Comparison of ENCODE assay signal across 9 mouse cellular contexts in genomic region chr6:124809775-124810538, GRCm38 (mm10). TPM values are rescaled to one million over a fixed set of nuclear protein-coding genes. Genes with fewer than 3 reads are reported as not detected.
DNase-seq lines count a peak whose midpoint lies in the region; ATAC-seq and TF ChIP-seq lines count a peak whose summit lies in the region.
"Had no signal": no experiment of that assay in that cellular context is flagged by ENCODE, and none has a peak within 500 bp of the region (broad histone marks: within the 10 kb centered on the region; RNA-seq: fewer than 3 reads in every experiment).

No protein-coding gene starts in this region.

- H3K4me3 ChIP-seq in heart, embryonic 10.5 days: peak overlapping the region; percentile 67
- H3K4me3 ChIP-seq in CH12.LX (replicated peaks in 1 of 3; ENCODE audit: low read depth in 2 of 3, low read length in 2 of 3, poor library complexity in 1 of 3): no peak overlapping the region
- H3K4me3 ChIP-seq in forebrain, embryonic 11.5 days (ENCODE audit: low read depth, low read length): peak overlapping the region; percentile 40
- H3K4me3 ChIP-seq in liver, embryonic 13.5 days (replicated peaks): peak overlapping the region; percentile 86

- peaks cover 23% of the 10 kb centered on the region for H3K79me2 ChIP-seq in CH12.LX (replicated peaks; ENCODE audit: control insufficient read depth, extremely low read depth, insufficient read depth, poor library complexity, severe bottlenecking)

- no peak for TF ChIP-seq CTCF in CH12.LX (conservative IDR thresholded peaks at IDR 0.05 in 1 of 2, IDR thresholded peaks at IDR 0.05 in 1 of 2; ENCODE audit: low read depth in 2 of 2, low read length in 2 of 2)

- in situ Hi-C loops in CH12.LX (cut with MboI; ENCODE audit: low pct_ligation_motif_present, low pct_unique_long_range_greater_than_20kb, low sequenced_read_pairs): no loop called here

- H3K4me1 ChIP-seq in heart, embryonic 10.5 days: peaks cover 59% of the 10 kb centered on the region
- H3K4me1 ChIP-seq in CH12.LX (ENCODE audit: control insufficient read depth in 1 of 2, insufficient read depth in 2 of 2): peaks cover 5 to 54% of the 10 kb centered on the region in 2 experiments
- H3K4me1 ChIP-seq in forebrain, embryonic 11.5 days (replicated peaks; ENCODE audit: control insufficient read depth, insufficient read depth, low read length): peaks cover 24% of the 10 kb centered on the region
- H3K4me1 ChIP-seq in liver, embryonic 13.5 days (replicated peaks): peaks cover 88% of the 10 kb centered on the region

- peak; percentile 33; the same call in 1 of the 2 replicates for TF ChIP-seq POLR2A in CH12.LX (IDR thresholded peaks at IDR 0.05; ENCODE audit: low read depth, low read length)

- dilution Hi-C loops in CH12.LX (cut with MboI; ENCODE audit: extremely low pct_ligation_motif_present, extremely low pct_unique_long_range_greater_than_20kb, low sequenced_read_pairs): no loop called here

- peak overlapping the region; percentile 94 for H3K27ac ChIP-seq in heart, embryonic 10.5 days
- no peak overlapping the region for H3K27ac ChIP-seq in CH12.LX (ENCODE audit: insufficient read depth, low read depth)
- H3K27ac ChIP-seq in forebrain, embryonic 11.5 days (ENCODE audit: low read depth, low read length): peak overlapping the region; percentile 50; the same call in 1 of the 2 replicates
- peak overlapping the region; percentile 97 for H3K27ac ChIP-seq in liver, embryonic 13.5 days

- TF ChIP-seq EP300 in CH12.LX (IDR thresholded peaks at IDR 0.05; ENCODE audit: low read length): no peak

- no peak overlapping the region for H3K9ac ChIP-seq in CH12.LX (ENCODE audit: insufficient read depth, low read depth)
- peak overlapping the region; percentile 58 for H3K9ac ChIP-seq in forebrain, embryonic 11.5 days (ENCODE audit: low read length)
- H3K9ac ChIP-seq in liver, embryonic 13.5 days: peak overlapping the region; percentile 92

- 48% methylated on average over 14 of the region's 14 CpGs for WGBS in heart, embryonic 10.5 days
- 48% methylated on average over 14 of the region's 14 CpGs for WGBS in forebrain, embryonic 11.5 days
- WGBS in liver, embryonic 13.5 days (ENCODE audit: insufficient replicate concordance): 44% methylated on average over 14 of the region's 14 CpGs

- ATAC-seq in forebrain, embryonic 11.5 days (replicated peaks; ENCODE audit: low FRiP score): no peak
- ATAC-seq in liver, embryonic 13.5 days (ENCODE audit: low read depth): 0 out of 2 replicates have a peak, but pooled peaks have one; percentile 0

- H3K9me3 ChIP-seq in heart, embryonic 10.5 days: no peaks in the 10 kb centered on the region
- H3K9me3 ChIP-seq in CH12.LX (replicated peaks; ENCODE audit: low read length): no peaks in the 10 kb centered on the region
- no peaks in the 10 kb centered on the region for H3K9me3 ChIP-seq in forebrain, embryonic 11.5 days (ENCODE audit: control insufficient read depth, low read length)
- H3K9me3 ChIP-seq in liver, embryonic 13.5 days (replicated peaks): no peaks in the 10 kb centered on the region

- H3K36me3 ChIP-seq in heart, embryonic 10.5 days: peaks cover 29% of the 10 kb centered on the region
- peaks cover 24 to 58% of the 10 kb centered on the region in 2 experiments for H3K36me3 ChIP-seq in CH12.LX (replicated peaks in 1 of 2; ENCODE audit: control insufficient read depth in 1 of 2, insufficient read depth in 1 of 2, low read length in 1 of 2)
- H3K36me3 ChIP-seq in forebrain, embryonic 11.5 days (ENCODE audit: control insufficient read depth, insufficient read depth, low read length): peaks cover 11% of the 10 kb centered on the region; the same call in 1 of the 2 replicates
- H3K36me3 ChIP-seq in liver, embryonic 13.5 days: peaks cover 30% of the 10 kb centered on the region

- TF ChIP-seq RAD21 in CH12.LX (IDR thresholded peaks at IDR 0.05; ENCODE audit: low read depth, low read length): no peak

- H3K4me2 ChIP-seq in CH12.LX (ENCODE audit: insufficient read depth, low read depth, poor library complexity, severe bottlenecking): no peak overlapping the region
- peak overlapping the region; percentile 89 for H3K4me2 ChIP-seq in forebrain, embryonic 11.5 days (ENCODE audit: low read depth, low read length, severe bottlenecking)
- H3K4me2 ChIP-seq in liver, embryonic 13.5 days: peak overlapping the region; percentile 100

- DNase-seq in heart, embryonic 10.5 days (ENCODE audit: low spot score): no peak
- DNase-seq in heart, postnatal 4 days: no peak
- no peak for DNase-seq in CH12.LX (ENCODE audit: extremely low read depth)
- DNase-seq in forebrain, embryonic 11.5 days (ENCODE audit: low spot score): no peak
- DNase-seq in liver, embryonic 13.5 days: no peak
- DNase-seq in frontal cortex, adult 2 months (ENCODE audit: extremely low spot score in 1 of 2, low spot score in 1 of 2): no peak
- no peak for DNase-seq in yolk sac, embryonic 10.5 days (ENCODE audit: low spot score)
- no peak for DNase-seq in ovary, adult 18-20 months (ENCODE audit: low spot score)

- no peaks in the 10 kb centered on the region for H3K27me3 ChIP-seq in heart, embryonic 10.5 days (ENCODE audit: insufficient read depth, poor library complexity, severe bottlenecking)
- no peaks in the 10 kb centered on the region for H3K27me3 ChIP-seq in CH12.LX (replicated peaks)
- H3K27me3 ChIP-seq in forebrain, embryonic 11.5 days (ENCODE audit: control insufficient read depth, insufficient read depth, low read length): no peaks in the 10 kb centered on the region
- H3K27me3 ChIP-seq in liver, embryonic 13.5 days: no peaks in the 10 kb centered on the region
- H3K27me3 ChIP-seq: Patski had no signal

TF ChIP-seq in CH12.LX, 34 proteins besides CTCF, POLR2A, EP300 and RAD21:
- TF ChIP-seq ZKSCAN1 (IDR thresholded peaks at IDR 0.05; ENCODE audit: borderline replicate concordance, low read depth, low read length): no peak
- TF ChIP-seq ZMIZ1 (IDR thresholded peaks at IDR 0.05; ENCODE audit: low read depth, low read length): peak; percentile 1; the same call in 1 of the 2 replicates
- peak; percentile 87 for TF ChIP-seq POLR2AphosphoS2 (IDR thresholded peaks at IDR 0.05; ENCODE audit: low read depth, low read length)

RNA-seq across cellular contexts. Expression of gene Spsb2, which starts 1.5 kb away (rescaled TPM):
- 8.5 and 9.3 TPM in 2 replicates for polyA plus RNA-seq in heart, embryonic 10.5 days (2016; fragmentation: Nextera tagmentation; extraction: Ambion mirVana)
- 1 to 10 TPM; 3.5 to 4.4 TPM for total RNA-seq in heart, postnatal 4 days (2021)
- total RNA-seq in CH12.LX (2012; rRNA removed): 2.1 and 2.4 TPM in 2 replicates
- total RNA-seq in CH12.LX (2014; rRNA removed): not detected in 2 replicates
- 3.3 and 3.4 TPM in 2 replicates for polyA plus RNA-seq in CH12.LX (2012; ENCODE audit: insufficient read length, low read depth)
- 7.5 and 8.4 TPM in 2 replicates for polyA plus RNA-seq in forebrain, embryonic 11.5 days (2014; fragmentation: Nextera tagmentation; extraction: Ambion mirVana)
- polyA plus RNA-seq in liver, embryonic 13.5 days (2015; fragmentation: Nextera tagmentation; extraction: Ambion mirVana): 8.6 and 9.6 TPM in 2 replicates
- 7.0 and 7.3 TPM in 2 replicates for polyA plus RNA-seq in frontal cortex, adult 2 months (2012; rRNA removed)

RNA-seq across cellular contexts. Expression of gene Tpi1, which starts 4.1 kb away (rescaled TPM):
- 1,456 and 1,625 TPM in 2 replicates for polyA plus RNA-seq in heart, embryonic 10.5 days (2016; fragmentation: Nextera tagmentation; extraction: Ambion mirVana)
- total RNA-seq in heart, postnatal 4 days (2021): 100 to 1,000 TPM; 977 to 982 TPM
- total RNA-seq in CH12.LX (2012; rRNA removed) (733 and 1,303 TPM in 2 replicates), CH12.LX (2014; rRNA removed) (1,570 and 1,645 TPM in 2 replicates)
- 758 and 807 TPM in 2 replicates for polyA plus RNA-seq in CH12.LX (2012; ENCODE audit: insufficient read length, low read depth)
- 875 and 885 TPM in 2 replicates for polyA plus RNA-seq in forebrain, embryonic 11.5 days (2014; fragmentation: Nextera tagmentation; extraction: Ambion mirVana)
- polyA plus RNA-seq in liver, embryonic 13.5 days (2015; fragmentation: Nextera tagmentation; extraction: Ambion mirVana): 461 and 495 TPM in 2 replicates
- polyA plus RNA-seq in frontal cortex, adult 2 months (2012; rRNA removed): 861 and 922 TPM in 2 replicates

RNA-seq across cellular contexts. Expression of gene Usp5, which starts 19.3 kb away (rescaled TPM):
- 145 and 151 TPM in 2 replicates for polyA plus RNA-seq in heart, embryonic 10.5 days (2016; fragmentation: Nextera tagmentation; extraction: Ambion mirVana)
- 100 to 1,000 TPM; 102 to 104 TPM for total RNA-seq in heart, postnatal 4 days (2021)
- total RNA-seq in CH12.LX (2012; rRNA removed): 107 and 126 TPM in 2 replicates
- total RNA-seq in CH12.LX (2014; rRNA removed): 75.7 and 79.8 TPM in 2 replicates
- 96.5 and 103 TPM in 2 replicates for polyA plus RNA-seq in CH12.LX (2012; ENCODE audit: insufficient read length, low read depth)
- polyA plus RNA-seq in forebrain, embryonic 11.5 days (2014; fragmentation: Nextera tagmentation; extraction: Ambion mirVana): 182 and 184 TPM in 2 replicates
- 63.5 and 67.5 TPM in 2 replicates for polyA plus RNA-seq in liver, embryonic 13.5 days (2015; fragmentation: Nextera tagmentation; extraction: Ambion mirVana)
- polyA plus RNA-seq in frontal cortex, adult 2 months (2012; rRNA removed): 133 and 147 TPM in 2 replicates

RNA-seq across cellular contexts. Expression of gene Cdca3, which starts 19.4 kb away (rescaled TPM):
- polyA plus RNA-seq in heart, embryonic 10.5 days (2016; fragmentation: Nextera tagmentation; extraction: Ambion mirVana): 150 and 179 TPM in 2 replicates
- 10 to 100 TPM; 77.8 to 82.6 TPM for total RNA-seq in heart, postnatal 4 days (2021)
- total RNA-seq in CH12.LX (2012; rRNA removed) (116 and 117 TPM in 2 replicates), CH12.LX (2014; rRNA removed) (188 and 229 TPM in 2 replicates)
- polyA plus RNA-seq in CH12.LX (2012; ENCODE audit: insufficient read length, low read depth): 171 and 224 TPM in 2 replicates
- polyA plus RNA-seq in forebrain, embryonic 11.5 days (2014; fragmentation: Nextera tagmentation; extraction: Ambion mirVana): 276 and 307 TPM in 2 replicates
- 202 and 204 TPM in 2 replicates for polyA plus RNA-seq in liver, embryonic 13.5 days (2015; fragmentation: Nextera tagmentation; extraction: Ambion mirVana)
- polyA plus RNA-seq in frontal cortex, adult 2 months (2012; rRNA removed): 2.2 and 2.8 TPM in 2 replicates

RNA-seq across cellular contexts. Expression of gene Gnb3, which starts 30.1 kb away (rescaled TPM):
- polyA plus RNA-seq in heart, embryonic 10.5 days (2016; fragmentation: Nextera tagmentation; extraction: Ambion mirVana): 2.4 and 5.2 TPM in 2 replicates
- 1 to 10 TPM; 2.6 to 3.9 TPM for total RNA-seq in heart, postnatal 4 days (2021)
- 0.64 and 0.84 TPM in 2 replicates for total RNA-seq in CH12.LX (2012; rRNA removed)
- total RNA-seq in CH12.LX (2014; rRNA removed): 1.6 and 2.2 TPM in 2 replicates
- polyA plus RNA-seq in CH12.LX (2012; ENCODE audit: insufficient read length, low read depth): 4.1 and 4.7 TPM in 2 replicates
- 0.71 and 1.1 TPM in 2 replicates for polyA plus RNA-seq in forebrain, embryonic 11.5 days (2014; fragmentation: Nextera tagmentation; extraction: Ambion mirVana)
- polyA plus RNA-seq in liver, embryonic 13.5 days (2015; fragmentation: Nextera tagmentation; extraction: Ambion mirVana): 0.16 and 0.23 TPM in 2 replicates
- polyA plus RNA-seq in frontal cortex, adult 2 months (2012; rRNA removed): 0.50 and 0.53 TPM in 2 replicates

Comparison
In these comparisons a context has a peak if more than half of its experiments do, and no peak if none do; other contexts are left out.
1. H3K4me3 ChIP-seq: peak in heart, embryonic 10.5 days (single experiment), forebrain, embryonic 11.5 days (single experiment) and liver, embryonic 13.5 days (single experiment); none in CH12.LX (0 of 3).